Comparison of ENCODE assay signal across 8 mouse cellular contexts in the genomic region with DNA sequence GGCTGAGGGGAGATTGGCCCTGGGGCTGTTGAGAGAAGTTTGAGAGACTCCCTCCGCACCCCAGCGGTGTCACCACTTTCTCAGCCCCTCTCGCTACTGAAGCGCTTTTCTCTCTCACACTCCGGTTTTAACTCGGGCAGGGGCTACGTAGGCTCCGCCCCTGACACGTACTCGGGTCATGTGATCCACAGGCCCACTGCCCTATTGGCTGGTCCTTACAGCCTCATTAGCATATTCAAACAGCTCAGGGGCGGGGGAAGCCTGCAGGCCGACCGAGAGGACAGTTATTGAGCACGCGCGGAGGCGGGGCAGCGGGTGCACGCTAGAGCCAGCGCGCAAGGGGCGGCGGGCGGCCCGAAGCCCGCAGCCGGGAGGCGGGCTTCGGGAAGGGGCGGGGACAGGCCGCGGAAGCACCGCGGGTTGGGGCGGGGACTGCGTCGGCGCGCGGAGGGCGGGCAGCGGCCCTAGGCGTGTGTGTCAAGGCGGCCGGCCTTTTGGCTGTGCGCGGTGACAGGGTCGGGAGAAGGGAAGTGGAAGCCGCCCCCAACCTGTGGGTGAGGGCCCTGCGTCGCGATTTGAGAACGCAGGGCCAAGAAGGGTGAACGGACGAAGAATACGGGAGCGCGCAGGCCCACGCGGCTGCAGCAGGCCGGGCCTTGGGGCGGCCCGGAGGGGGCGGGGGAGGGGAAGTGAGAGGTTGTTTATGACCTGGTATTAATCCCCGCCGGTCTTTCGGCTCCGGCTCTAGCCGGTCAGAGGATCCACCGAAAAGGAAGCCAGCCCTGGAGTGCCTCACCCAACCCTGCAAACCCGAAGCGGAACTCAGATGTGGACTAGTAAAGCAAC. TPM values are rescaled to one million over a fixed set of nuclear protein-coding genes. Genes with fewer than 3 reads are reported as not detected.
DNase-seq lines count a peak whose midpoint lies in the region; ATAC-seq and TF ChIP-seq lines count a peak whose summit lies in the region.

A gene (minus strand): TSS at position 134 of the 846 bp plus-strand sequence.

- peak within 1 kb of the TSS; percentile 99 for H3K27ac ChIP-seq in heart, embryonic 12.5 days (ENCODE audit: poor library complexity, severe bottlenecking)
- H3K27ac ChIP-seq in kidney, postnatal 0 days: peak within 1 kb of the TSS; percentile 99
- peak within 1 kb of the TSS; percentile 100 for H3K27ac ChIP-seq in liver, embryonic 11.5 days (ENCODE audit: low read depth, low read length)
- H3K27ac ChIP-seq in stomach, embryonic 14.5 days (ENCODE audit: low read length): peak within 1 kb of the TSS; percentile 99

- peak within 1 kb of the TSS; percentile 99 for H3K9ac ChIP-seq in heart, embryonic 12.5 days
- peak within 1 kb of the TSS; percentile 97 for H3K9ac ChIP-seq in kidney, postnatal 0 days (ENCODE audit: low read depth, low read length)
- H3K9ac ChIP-seq in liver, embryonic 11.5 days (ENCODE audit: low read depth, low read length): peak within 1 kb of the TSS; percentile 99
- H3K9ac ChIP-seq in stomach, embryonic 14.5 days (replicated peaks; ENCODE audit: low read depth, low read length): peak within 1 kb of the TSS; percentile 99

- H3K4me3 ChIP-seq in heart, embryonic 12.5 days: peak within 1 kb of the TSS; percentile 86
- H3K4me3 ChIP-seq in kidney, postnatal 0 days (replicated peaks; ENCODE audit: low read depth, low read length): peak within 1 kb of the TSS; percentile 94
- H3K4me3 ChIP-seq in liver, embryonic 11.5 days (ENCODE audit: low read depth, low read length): peak within 1 kb of the TSS; percentile 97
- H3K4me3 ChIP-seq in stomach, embryonic 14.5 days (ENCODE audit: low read depth, low read length): peak within 1 kb of the TSS; percentile 94

- peak within 1 kb of the TSS; percentile 80 for H3K4me2 ChIP-seq in heart, embryonic 12.5 days
- peak within 1 kb of the TSS; percentile 81 for H3K4me2 ChIP-seq in kidney, postnatal 0 days (ENCODE audit: low read length)
- H3K4me2 ChIP-seq in liver, embryonic 11.5 days: peak within 1 kb of the TSS; percentile 89
- peak within 1 kb of the TSS; percentile 74 for H3K4me2 ChIP-seq in stomach, embryonic 14.5 days (replicated peaks; ENCODE audit: low read depth, low read length)

- peaks cover 13% of the 10 kb centered on the region for H3K4me1 ChIP-seq in heart, embryonic 12.5 days (replicated peaks)
- no peaks in the 10 kb centered on the region for H3K4me1 ChIP-seq in kidney, postnatal 0 days (replicated peaks; ENCODE audit: insufficient read depth, low read length)
- peaks cover 8% of the 10 kb centered on the region for H3K4me1 ChIP-seq in liver, embryonic 11.5 days (replicated peaks; ENCODE audit: control insufficient read depth, insufficient read depth, low read length)
- H3K4me1 ChIP-seq in stomach, embryonic 14.5 days (ENCODE audit: control insufficient read depth, insufficient read depth, low read length): no peaks in the 10 kb centered on the region

- no peaks in the 10 kb centered on the region for H3K9me3 ChIP-seq in heart, embryonic 12.5 days (replicated peaks)
- no peaks in the 10 kb centered on the region for H3K9me3 ChIP-seq in kidney, postnatal 0 days (replicated peaks; ENCODE audit: low read length)
- H3K9me3 ChIP-seq in liver, embryonic 11.5 days (ENCODE audit: control insufficient read depth, low read length): no peaks in the 10 kb centered on the region
- H3K9me3 ChIP-seq in stomach, embryonic 14.5 days (ENCODE audit: control insufficient read depth, low read depth, low read length): no peaks in the 10 kb centered on the region

- peak; percentile 92 for ATAC-seq in erythroid progenitor cell, adult 5-6 weeks (replicated peaks; ENCODE audit: low FRiP score, poor library complexity, severe bottlenecking)
- peak; percentile 97 for ATAC-seq in heart, embryonic 12.5 days (ENCODE audit: insufficient number of reproducible peaks, low FRiP score)
- ATAC-seq in kidney, postnatal 0 days (replicated peaks; ENCODE audit: low FRiP score, low read depth): peak; percentile 97
- ATAC-seq in liver, embryonic 11.5 days (replicated peaks; ENCODE audit: low FRiP score): peak; percentile 95
- peak; percentile 96 for ATAC-seq in stomach, embryonic 14.5 days (ENCODE audit: insufficient number of reproducible peaks, insufficient read depth, low FRiP score, low read depth)

- H3K36me3 ChIP-seq in heart, embryonic 12.5 days: peaks cover 12% of the 10 kb centered on the region
- no peaks in the 10 kb centered on the region for H3K36me3 ChIP-seq in kidney, postnatal 0 days (ENCODE audit: insufficient read depth, low read length)
- peaks cover 6% of the 10 kb centered on the region; the same call in 1 of the 2 replicates for H3K36me3 ChIP-seq in liver, embryonic 11.5 days (ENCODE audit: control insufficient read depth, insufficient read depth, low read length)
- H3K36me3 ChIP-seq in stomach, embryonic 14.5 days (ENCODE audit: control insufficient read depth, insufficient read depth, low read length): peaks cover 8% of the 10 kb centered on the region

- peak; percentile 26; the same call in 1 of the 2 replicates for TF ChIP-seq CTCF in kidney, postnatal 0 days (IDR thresholded peaks at IDR 0.05; ENCODE audit: low read depth)

- H3K27me3 ChIP-seq in heart, embryonic 12.5 days (replicated peaks): no peaks in the 10 kb centered on the region
- H3K27me3 ChIP-seq in kidney, postnatal 0 days (ENCODE audit: insufficient read depth, low read length): no peaks in the 10 kb centered on the region
- no peaks in the 10 kb centered on the region for H3K27me3 ChIP-seq in liver, embryonic 11.5 days (replicated peaks; ENCODE audit: control insufficient read depth, insufficient read depth, low read length)
- no peaks in the 10 kb centered on the region for H3K27me3 ChIP-seq in stomach, embryonic 14.5 days (ENCODE audit: control insufficient read depth, insufficient read depth, low read length)

- DNase-seq in CD4-positive helper T cell, adult 2 months (ENCODE audit: low read depth, low spot score): peak; percentile 100
- peak; percentile 99 for DNase-seq in brain, embryonic 18.5 days (ENCODE audit: low read depth, low spot score)
- peak; percentile 100 for DNase-seq in kidney, postnatal 0 days (ENCODE audit: low spot score)
- DNase-seq in liver, embryonic 11.5 days (ENCODE audit: low spot score): peak; percentile 94
- DNase-seq in naive thymus-derived CD4-positive, alpha-beta T cell, adult 2 months (ENCODE audit: low read depth): peak; percentile 99

- under 1% methylated on average over 72 of the region's 72 CpGs for WGBS in heart, embryonic 12.5 days
- under 1% methylated on average over 67 of the region's 72 CpGs for WGBS in kidney, postnatal 0 days
- under 1% methylated on average over 71 of the region's 72 CpGs for WGBS in liver, embryonic 11.5 days
- WGBS in stomach, embryonic 14.5 days: under 1% methylated on average over 72 of the region's 72 CpGs

RNA-seq across cellular contexts. Expression of the gene that starts here (rescaled TPM):
- total RNA-seq in erythroid progenitor cell, adult 5-6 weeks (2015; ENCODE audit: low replicate concordance): 45.0 and 75.9 TPM in 2 replicates
- 71.6 and 73.5 TPM in 2 replicates for total RNA-seq in erythroid progenitor cell, adult 5-6 weeks (2017; ENCODE audit: low replicate concordance)
- polyA plus RNA-seq in heart, embryonic 12.5 days (2016; fragmentation: Nextera tagmentation; extraction: Ambion mirVana): 22.9 and 31.4 TPM in 2 replicates
- 13.5 and 17.1 TPM in 2 replicates for polyA plus RNA-seq in kidney, postnatal 0 days (2015; fragmentation: Nextera tagmentation; extraction: Ambion mirVana)
- polyA plus RNA-seq in liver, embryonic 11.5 days (2014; fragmentation: Nextera tagmentation; extraction: Ambion mirVana): 30.1 and 32.2 TPM in 2 replicates
- 36.6 and 39.3 TPM in 2 replicates for polyA plus RNA-seq in stomach, embryonic 14.5 days (2014; fragmentation: Nextera tagmentation; extraction: Ambion mirVana)

Comparison
In these comparisons a context has a peak if more than half of its experiments do, and no peak if none do; other contexts are left out.
1. Peak in every context shown above with its lines: DNase-seq, ATAC-seq, H3K4me3 ChIP-seq and H3K27ac ChIP-seq.